Mouse (Mus musculus): ENCODE data around the gene Lhb. TPM values are rescaled to one million over a fixed set of nuclear protein-coding genes. Genes with fewer than 3 reads are reported as not detected.

The Lhb gene
- total RNA-seq, 1 experiment, result not detected

DNA sequence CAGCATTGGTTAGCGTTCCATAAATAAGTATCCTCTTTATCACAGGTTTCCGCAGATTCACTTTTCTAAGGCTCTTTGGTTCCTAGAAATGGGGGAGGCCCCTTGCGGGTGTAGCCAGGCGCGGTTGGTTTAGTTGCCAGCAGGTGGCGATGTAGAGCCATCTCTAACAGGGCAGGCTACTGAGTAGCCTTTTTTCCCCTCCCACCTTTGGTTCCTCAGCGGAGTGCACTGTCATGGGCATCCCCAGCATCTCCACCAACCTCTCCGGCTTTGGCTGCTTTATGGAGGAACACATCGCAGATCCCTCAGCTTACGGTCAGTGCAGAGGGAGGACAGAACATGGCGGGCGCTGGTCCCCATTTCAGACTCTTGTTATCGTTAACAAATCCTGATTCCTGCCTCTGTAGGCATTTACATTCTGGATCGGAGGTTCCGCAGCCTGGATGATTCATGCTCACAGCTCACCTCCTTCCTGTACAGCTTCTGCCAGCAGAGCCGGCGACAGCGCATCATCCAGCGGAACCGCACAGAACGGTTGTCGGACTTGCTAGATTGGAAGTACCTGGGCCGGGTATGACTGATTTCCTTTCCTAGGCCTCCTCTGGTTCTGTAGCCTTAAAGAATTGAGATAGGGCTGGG, 30.8 kb downstream of the Lhb start:
- Histone ChIP-seq H3K36me3 (ENCODE audit: control insufficient read depth, insufficient read depth, low read length, poor library complexity, severe bottlenecking) (peaks cover 11% of the 10 kb centered on the region; the same call in 1 of the 2 replicates), H3K27ac (ENCODE audit: insufficient read depth, low read depth, low read length, poor library complexity, severe bottlenecking) (no peak overlapping the region), H3K9me3 (ENCODE audit: control insufficient read depth, insufficient read depth, low read depth, low read length) (no peaks in the 10 kb centered on the region), H3K4me3 (ENCODE audit: insufficient read depth in 1 of 2, low read depth in 1 of 2, low read length in 2 of 2, poor library complexity in 1 of 2, severe bottlenecking in 1 of 2) (peak overlapping the region in 1 of 2 experiments; percentile 44; a peak in 3 of 4 replicates), H3K4me1 (ENCODE audit: control insufficient read depth in 2 of 2, insufficient read depth in 2 of 2, low read length in 2 of 2, poor library complexity in 1 of 2) (peaks cover 1 to 30% of the 10 kb centered on the region in 2 experiments; a peak in 1 of 4 replicates), H3K9ac (ENCODE audit: insufficient read depth, low read depth, low read length, poor library complexity, severe bottlenecking) (peak overlapping the region; percentile 21; the same call in 1 of the 2 replicates)
- peak; percentile 84 for DNase-seq (ENCODE audit: low read depth, low spot score)
- in situ Hi-C loops (cut with MboI; ENCODE audit: low sequenced_read_pairs in 2 of 2, unreplicated experiment in 2 of 2), result no loop called here
- no peak for TF ChIP-seq HCFC1 (IDR thresholded peaks at IDR 0.05; ENCODE audit: borderline replicate concordance, insufficient read depth, low read length)
- no peak; the same call in 1 of the 2 replicates for TF ChIP-seq MAFK (IDR thresholded peaks at IDR 0.05; ENCODE audit: insufficient read depth, low read depth, low read length)
- TF ChIP-seq ZC3H11A (IDR thresholded peaks at IDR 0.05; ENCODE audit: borderline replicate concordance, low read depth, low read length), result no peak
- no peak for TF ChIP-seq ZNF384 (IDR thresholded peaks at IDR 0.05; ENCODE audit: low read depth, low read length)
- no peak for TF ChIP-seq CHD2 (IDR thresholded peaks at IDR 0.05; ENCODE audit: low read depth, low read length)

DNA sequence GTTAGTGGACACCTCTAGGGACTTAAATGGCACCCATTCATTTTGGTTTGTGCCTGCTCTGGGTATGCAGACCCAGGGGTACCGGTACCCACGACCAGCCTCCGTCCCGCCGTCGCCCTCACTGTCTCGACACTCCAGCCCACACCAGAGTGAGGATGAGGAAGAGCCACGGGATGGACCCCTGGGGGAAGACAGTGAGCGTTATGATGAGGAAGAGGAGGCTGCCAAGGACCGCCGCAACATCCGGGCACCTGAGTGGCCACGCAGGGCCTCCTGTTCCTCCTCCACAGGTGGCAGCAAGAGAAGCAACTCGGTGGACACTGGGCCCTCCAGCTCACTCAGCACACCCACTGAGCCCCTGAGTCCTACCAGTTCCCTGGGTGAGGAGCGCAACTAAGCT, 34.4 kb downstream of the Lhb start:
- H3K4me3 ChIP-seq (ENCODE audit: insufficient read depth in 1 of 2, low read depth in 1 of 2, low read length in 2 of 2, poor library complexity in 1 of 2, severe bottlenecking in 1 of 2), result peak overlapping the region in 1 of 2 experiments; percentile 12; a peak in 1 of 4 replicates
- peaks cover 25% of the 10 kb centered on the region for H3K36me3 ChIP-seq (ENCODE audit: control insufficient read depth, insufficient read depth, low read length, poor library complexity, severe bottlenecking)
- in situ Hi-C loops (cut with MboI; ENCODE audit: low sequenced_read_pairs in 2 of 2, unreplicated experiment in 2 of 2), result no loop called here
- no peak for TF ChIP-seq HCFC1 (IDR thresholded peaks at IDR 0.05; ENCODE audit: borderline replicate concordance, insufficient read depth, low read length)
- TF ChIP-seq MAFK (IDR thresholded peaks at IDR 0.05; ENCODE audit: insufficient read depth, low read depth, low read length), result no peak
- no peak for TF ChIP-seq ZNF384 (IDR thresholded peaks at IDR 0.05; ENCODE audit: low read depth, low read length)
- TF ChIP-seq CHD2 (IDR thresholded peaks at IDR 0.05; ENCODE audit: low read depth, low read length), result no peak
- no peak for TF ChIP-seq ZC3H11A (IDR thresholded peaks at IDR 0.05; ENCODE audit: borderline replicate concordance, low read depth, low read length)
- H3K9ac ChIP-seq (ENCODE audit: insufficient read depth, low read depth, low read length, poor library complexity, severe bottlenecking), result no peak overlapping the region
- no peak for DNase-seq (ENCODE audit: low read depth, low spot score)
- H3K9me3 ChIP-seq (ENCODE audit: control insufficient read depth, insufficient read depth, low read depth, low read length), result no peaks in the 10 kb centered on the region
- H3K4me1 ChIP-seq (ENCODE audit: control insufficient read depth in 2 of 2, insufficient read depth in 2 of 2, low read length in 2 of 2, poor library complexity in 1 of 2), result peaks cover 0 to 19% of the 10 kb centered on the region in 2 experiments; a peak in 1 of 4 replicates
- H3K27ac ChIP-seq (ENCODE audit: insufficient read depth, low read depth, low read length, poor library complexity, severe bottlenecking), result no peak overlapping the region

DNA sequence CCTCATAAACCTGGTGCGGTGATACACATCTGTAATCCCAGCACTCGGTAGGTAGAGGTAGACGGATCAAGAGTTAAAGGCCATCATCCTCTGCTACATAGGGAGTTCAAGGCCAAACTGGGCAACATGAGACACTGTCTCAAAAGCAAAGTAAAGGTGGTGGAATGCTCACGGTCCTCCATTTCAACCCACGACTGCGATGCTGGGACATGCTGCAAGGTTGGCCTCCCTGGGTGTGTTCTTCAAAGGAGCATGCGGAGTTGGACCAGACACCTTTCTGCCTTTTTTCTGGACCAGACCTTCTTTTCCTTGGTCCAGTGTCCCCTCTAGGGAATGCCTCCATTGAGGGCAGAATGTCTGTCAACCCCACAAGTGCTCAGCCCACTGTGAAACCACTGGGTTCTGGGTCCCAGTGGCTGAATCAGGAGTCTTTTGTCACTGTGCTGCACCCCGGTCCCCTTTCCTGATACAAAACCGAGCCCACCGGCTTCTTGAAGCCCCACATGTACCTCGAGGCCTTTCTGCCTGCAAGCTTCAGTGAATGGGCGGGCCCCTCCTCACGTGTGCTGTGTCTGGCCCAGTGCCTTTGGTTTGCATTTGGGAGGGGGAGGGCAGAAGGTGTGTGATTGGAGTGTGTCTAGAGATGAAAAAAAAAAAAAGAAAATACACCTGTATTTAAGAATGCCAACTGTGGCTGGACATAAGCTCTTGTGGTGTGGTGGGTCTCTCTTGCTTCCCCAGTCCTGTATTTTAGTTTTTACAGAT, 35.5 kb downstream of the Lhb start:
- Histone ChIP-seq H3K27ac (ENCODE audit: insufficient read depth, low read depth, low read length, poor library complexity, severe bottlenecking) (no peak overlapping the region), H3K9me3 (ENCODE audit: control insufficient read depth, insufficient read depth, low read depth, low read length) (no peaks in the 10 kb centered on the region), H3K9ac (ENCODE audit: insufficient read depth, low read depth, low read length, poor library complexity, severe bottlenecking) (no peak overlapping the region), H3K4me1 (ENCODE audit: control insufficient read depth in 2 of 2, insufficient read depth in 2 of 2, low read length in 2 of 2, poor library complexity in 1 of 2) (peaks cover 0 to 19% of the 10 kb centered on the region in 2 experiments; a peak in 1 of 4 replicates), H3K4me3 (ENCODE audit: insufficient read depth in 1 of 2, low read depth in 1 of 2, low read length in 2 of 2, poor library complexity in 1 of 2, severe bottlenecking in 1 of 2) (no peak overlapping the region), H3K36me3 (ENCODE audit: control insufficient read depth, insufficient read depth, low read length, poor library complexity, severe bottlenecking) (peaks cover 34% of the 10 kb centered on the region)
- in situ Hi-C loops (cut with MboI; ENCODE audit: low sequenced_read_pairs in 2 of 2, unreplicated experiment in 2 of 2), result no loop called here
- TF ChIP-seq MAFK (IDR thresholded peaks at IDR 0.05; ENCODE audit: insufficient read depth, low read depth, low read length) (no peak), CHD2 (IDR thresholded peaks at IDR 0.05; ENCODE audit: low read depth, low read length) (peak; percentile 45), ZC3H11A (IDR thresholded peaks at IDR 0.05; ENCODE audit: borderline replicate concordance, low read depth, low read length) (no peak), ZNF384 (IDR thresholded peaks at IDR 0.05; ENCODE audit: low read depth, low read length) (peak; percentile 94)
- no peak for DNase-seq (ENCODE audit: low read depth, low spot score)

DNA sequence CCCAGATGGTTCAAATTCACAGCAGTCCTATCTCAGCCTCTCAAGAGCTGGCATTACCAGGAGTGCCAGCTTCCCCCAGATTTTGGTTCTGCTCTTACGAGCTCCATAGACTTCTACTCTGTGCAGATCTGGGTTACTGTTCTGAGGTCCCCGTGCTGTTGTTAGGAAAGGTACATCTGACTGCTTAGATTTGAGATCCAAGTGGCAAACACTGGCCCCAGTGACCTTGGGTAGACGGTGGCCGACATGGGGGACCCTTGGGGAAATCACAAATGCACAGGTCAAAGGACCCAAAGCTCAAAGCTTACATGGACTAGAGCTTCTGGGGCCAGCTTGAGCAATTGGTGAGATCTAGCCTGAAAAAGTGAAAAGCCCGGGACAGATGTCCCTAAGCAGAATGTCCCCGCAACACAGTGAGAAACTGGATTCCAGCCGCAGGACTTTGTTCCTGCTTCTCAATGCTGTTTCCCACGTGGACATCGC, 36.1 kb downstream of the Lhb start:
- H3K9me3 ChIP-seq (ENCODE audit: control insufficient read depth, insufficient read depth, low read depth, low read length), result no peaks in the 10 kb centered on the region
- peaks cover 38% of the 10 kb centered on the region for H3K36me3 ChIP-seq (ENCODE audit: control insufficient read depth, insufficient read depth, low read length, poor library complexity, severe bottlenecking)
- DNase-seq (ENCODE audit: low read depth, low spot score), result no peak
- H3K9ac ChIP-seq (ENCODE audit: insufficient read depth, low read depth, low read length, poor library complexity, severe bottlenecking), result peak overlapping the region; percentile 14; the same call in 1 of the 2 replicates
- in situ Hi-C loops (cut with MboI; ENCODE audit: low sequenced_read_pairs in 2 of 2, unreplicated experiment in 2 of 2), result no loop called here
- peaks cover 0 to 17% of the 10 kb centered on the region in 2 experiments; a peak in 1 of 4 replicates for H3K4me1 ChIP-seq (ENCODE audit: control insufficient read depth in 2 of 2, insufficient read depth in 2 of 2, low read length in 2 of 2, poor library complexity in 1 of 2)
- H3K27ac ChIP-seq (ENCODE audit: insufficient read depth, low read depth, low read length, poor library complexity, severe bottlenecking), result no peak overlapping the region
- H3K4me3 ChIP-seq (ENCODE audit: insufficient read depth in 1 of 2, low read depth in 1 of 2, low read length in 2 of 2, poor library complexity in 1 of 2, severe bottlenecking in 1 of 2), result peak overlapping the region in 1 of 2 experiments; percentile 75; a peak in 2 of 4 replicates
- no peak for TF ChIP-seq MAFK (IDR thresholded peaks at IDR 0.05; ENCODE audit: insufficient read depth, low read depth, low read length)
- TF ChIP-seq HCFC1 (IDR thresholded peaks at IDR 0.05; ENCODE audit: borderline replicate concordance, insufficient read depth, low read length), result no peak
